Mouse (Mus musculus): ENCODE data around the gene S100a6.

Gene S100a6

GRCm38 (mm10) chr3:90625496-90625895 lies 12.8 kb downstream of the S100a6 start:
- CTCF ChIA-PET, result no interaction called here

GRCm38 (mm10) chr3:90626266-90627021 lies 13.8 kb downstream of the S100a6 start:
- CTCF ChIA-PET, result no interaction called here

- CTCF ChIA-PET, result no interaction called here
Measured at GRCm38 (mm10) chr3:90627366-90627765, 14.7 kb downstream of the S100a6 start.

GRCm38 (mm10) chr3:90627807-90628206 lies 15.1 kb downstream of the S100a6 start:
- CTCF ChIA-PET, result no interaction called here

GRCm38 (mm10) chr3:90629298-90629697 lies 16.6 kb downstream of the S100a6 start:
- CTCF ChIA-PET, result no interaction called here

- CTCF ChIA-PET, result no interaction called here
Measured at GRCm38 (mm10) chr3:90631984-90632383, 19.3 kb downstream of the S100a6 start.

- CTCF ChIA-PET, result interaction anchor here (0.6 kb wide), 2 partner anchors 14 to 1471 kb away, joined by 3 to 5 read pairs; no protein-coding TSS in a partner anchor
Measured at GRCm38 (mm10) chr3:90638511-90639275, 26.0 kb downstream of the S100a6 start.

- CTCF ChIA-PET, result interaction anchor here (0.6 kb wide), 2 partner anchors 13 to 1472 kb away, joined by 3 to 5 read pairs; no protein-coding TSS in a partner anchor
Measured at GRCm38 (mm10) chr3:90639511-90640154, 27.0 kb downstream of the S100a6 start.

- CTCF ChIA-PET, result no interaction called here
Measured at GRCm38 (mm10) chr3:90640981-90641380, 28.3 kb downstream of the S100a6 start.

GRCm38 (mm10) chr3:90644220-90644619 lies 31.5 kb downstream of the S100a6 start:
- CTCF ChIA-PET, result no interaction called here

- CTCF ChIA-PET, result no interaction called here
Measured at GRCm38 (mm10) chr3:90647291-90647690, 34.6 kb downstream of the S100a6 start.

- CTCF ChIA-PET, result no interaction called here
Measured at GRCm38 (mm10) chr3:90648981-90649380, 36.3 kb downstream of the S100a6 start.

- CTCF ChIA-PET, result no interaction called here
Measured at GRCm38 (mm10) chr3:90649832-90650231, 37.1 kb downstream of the S100a6 start.

GRCm38 (mm10) chr3:90652878-90653508 lies 40.3 kb downstream of the S100a6 start:
- CTCF ChIA-PET, result interaction anchor here (0.7 kb wide), 2 partner anchors 14 to 51 kb away, joined by 3 to 4 read pairs; no protein-coding TSS in a partner anchor

GRCm38 (mm10) chr3:90653717-90654116 lies 41.0 kb downstream of the S100a6 start, which contains the start of gene S100a7a:
TSS of gene S100a7a (plus strand) at chr3:90654017.
- CTCF ChIA-PET, result no interaction called here

GRCm38 (mm10) chr3:90657405-90657804 lies 44.7 kb downstream of the S100a6 start:
- CTCF ChIA-PET, result no interaction called here

- CTCF ChIA-PET, result no interaction called here
Measured at GRCm38 (mm10) chr3:90659364-90660044, 46.8 kb downstream of the S100a6 start.

- CTCF ChIA-PET, result no interaction called here
Measured at GRCm38 (mm10) chr3:90664219-90664618, 51.5 kb downstream of the S100a6 start.

GRCm38 (mm10) chr3:90668846-90669245 lies 56.2 kb downstream of the S100a6 start, which contains the start of gene S100a8:
TSS of gene S100a8 (plus strand) at chr3:90668978.
- CTCF ChIA-PET, result no interaction called here

Data from spleen, embryonic (tissue).